Mouse (Mus musculus) thymus, adult 18-20 months (tissue): ENCODE data around the gene Sardh.

Experiments
- DNase-seq, 2 experiments: peaks; one replicate each; pipeline ENCODE4 v3.0.0; 2022; ENCODE audit warnings: mixed read lengths in 2 of 2

The Sardh gene

DNA sequence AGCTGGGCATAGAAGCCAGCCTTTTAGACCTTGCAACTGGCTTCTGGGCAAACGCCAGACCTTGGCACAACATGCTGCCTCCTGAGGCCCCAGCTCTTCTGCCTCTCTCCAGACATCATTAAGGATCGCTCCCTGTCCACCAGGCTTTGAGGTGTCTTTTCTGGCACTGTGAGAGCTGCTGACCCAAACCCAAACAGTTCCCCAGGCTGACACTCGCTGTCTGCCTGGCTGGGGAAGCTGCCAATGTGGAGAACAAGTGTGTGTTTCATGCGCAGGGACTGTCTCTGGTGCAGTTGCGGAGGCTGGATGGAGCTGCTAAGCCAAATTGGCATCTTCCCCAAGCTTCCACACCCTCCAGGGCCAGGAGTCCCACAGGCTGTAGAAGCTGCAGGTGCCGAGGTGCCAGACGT is 25.1 kb downstream of the Sardh start:
- DNase-seq: no peak

DNA sequence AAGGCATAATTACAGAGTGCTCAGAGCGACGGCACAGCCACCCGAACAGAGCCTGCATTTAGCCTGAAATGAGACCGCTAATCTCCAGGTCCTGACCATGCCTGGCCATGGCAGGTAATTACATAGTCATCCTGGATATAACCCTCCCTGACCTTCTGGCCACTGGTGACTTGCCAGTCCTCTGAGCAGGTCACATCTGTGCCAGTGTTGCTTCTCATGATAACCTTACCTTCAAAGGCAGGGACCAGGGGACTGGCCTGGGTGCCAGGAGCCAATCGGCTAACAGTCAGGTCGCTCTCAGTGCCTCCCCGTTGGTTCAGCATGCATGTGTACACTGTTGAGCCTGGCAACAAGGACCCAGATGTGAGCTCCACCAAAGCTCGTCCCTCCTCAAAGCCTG is 29.6 kb downstream of the Sardh start:
- DNase-seq: no peak

DNA sequence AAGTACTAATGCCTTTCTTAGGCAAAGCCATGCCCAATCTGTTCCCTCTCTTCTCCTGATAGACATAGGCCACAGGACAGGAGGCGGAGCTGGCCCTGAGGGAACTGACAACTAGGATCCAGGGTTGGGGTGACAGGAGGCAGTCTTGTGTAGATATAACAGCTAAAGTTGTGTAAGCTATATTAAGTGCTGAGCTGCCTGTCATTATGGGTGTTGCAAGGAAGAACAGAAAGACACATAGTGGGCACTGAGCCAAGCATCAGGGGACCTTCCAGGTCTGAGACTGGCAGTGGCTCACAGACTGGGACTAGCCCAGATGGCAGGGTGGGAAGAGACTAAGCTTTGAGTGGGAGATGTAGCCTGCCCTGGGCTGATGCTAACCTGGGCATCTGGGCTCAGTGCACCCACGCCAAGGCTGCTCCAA is 30.0 kb downstream of the Sardh start:
- no peak for DNase-seq

DNA sequence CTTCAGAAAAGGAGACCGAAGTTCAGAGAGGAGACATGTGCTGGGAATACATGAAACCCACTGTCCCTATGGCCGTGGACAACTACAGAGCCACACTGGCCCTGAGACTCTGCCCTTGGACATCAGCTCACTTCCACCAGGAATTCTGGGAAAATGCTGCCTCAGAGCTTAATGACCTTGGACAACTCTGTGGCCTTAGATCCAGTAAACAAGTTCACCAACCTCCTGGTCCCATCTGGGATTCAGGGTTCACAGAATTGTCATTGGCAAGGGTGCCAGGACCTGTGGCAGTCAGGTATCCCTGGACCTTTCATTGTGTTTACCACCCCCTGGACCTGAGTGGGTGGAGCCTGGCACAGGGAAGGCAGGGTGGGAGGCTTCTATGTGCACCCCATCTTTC is 32.6 kb downstream of the Sardh start:
- no peak for DNase-seq

DNA sequence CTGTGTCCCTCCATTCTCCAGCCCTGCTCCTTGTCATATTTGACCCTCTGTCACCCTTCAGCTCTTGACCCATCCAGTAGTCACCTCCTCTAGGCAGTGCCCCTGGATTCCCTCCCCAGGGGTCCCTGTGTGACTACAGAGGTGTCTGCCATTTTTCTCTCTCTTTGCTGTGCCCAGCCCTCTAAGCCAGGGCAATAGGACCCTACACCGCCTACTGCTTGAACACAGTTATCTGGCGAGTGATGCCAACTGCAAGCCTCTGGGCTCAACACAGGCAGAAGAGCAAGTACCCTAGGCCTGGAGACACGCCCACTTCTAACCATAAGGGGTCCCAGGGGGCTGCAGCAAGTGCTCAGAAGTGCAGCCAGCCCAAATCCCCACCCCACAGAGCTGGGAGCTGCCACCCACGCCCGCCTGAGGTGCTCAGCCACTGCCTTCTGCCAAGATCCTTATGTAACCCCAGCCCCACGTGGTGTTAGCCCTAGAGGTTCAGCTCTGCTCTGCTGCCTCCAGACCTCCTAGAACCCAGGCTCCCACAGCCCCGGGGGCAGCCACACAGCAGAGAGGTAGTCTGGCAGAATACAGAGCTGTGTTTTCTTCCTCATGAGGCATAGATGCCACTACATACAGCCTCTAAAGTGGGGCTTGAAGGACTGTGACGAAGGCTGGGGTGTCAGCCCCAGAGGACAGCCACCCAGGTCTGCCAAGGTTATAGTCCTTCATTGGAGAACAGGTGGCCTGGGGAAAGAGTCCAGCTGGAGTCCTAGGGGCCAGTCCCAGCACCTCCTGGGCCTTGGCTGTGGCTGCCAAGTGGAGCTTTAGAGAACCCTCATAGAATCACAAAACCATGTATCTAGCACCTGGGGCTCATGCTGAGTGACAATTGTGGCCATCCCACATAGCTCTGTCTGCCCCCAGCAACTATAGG is 35.9 kb downstream of the Sardh start:
- DNase-seq: no peak

DNA sequence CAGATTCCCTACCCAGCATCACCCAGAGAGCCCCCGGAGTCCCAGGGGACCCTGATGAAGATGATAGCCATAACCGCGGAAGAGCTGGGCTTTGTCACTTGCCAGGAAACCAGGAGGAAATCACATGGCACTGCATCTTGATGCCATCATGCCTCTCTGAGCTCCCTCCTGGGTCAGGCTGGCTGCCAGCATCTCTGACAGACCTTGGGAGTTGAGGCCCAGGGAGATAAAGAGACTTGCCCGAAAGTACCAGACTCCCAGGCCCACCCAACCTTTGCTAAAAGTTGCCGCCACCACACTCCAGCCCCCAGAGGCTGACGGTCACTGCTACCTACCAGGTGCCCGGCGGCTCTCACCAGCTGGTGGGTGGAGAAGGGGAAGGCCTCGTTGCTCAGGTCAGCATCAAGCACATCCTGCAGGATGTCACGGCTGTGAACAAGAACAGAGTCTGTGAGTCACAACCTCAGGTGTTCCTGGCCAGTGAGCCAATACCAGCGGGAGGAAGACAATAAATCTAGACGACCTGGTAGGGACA is 37.4 kb downstream of the Sardh start:
- DNase-seq: no peak

DNA sequence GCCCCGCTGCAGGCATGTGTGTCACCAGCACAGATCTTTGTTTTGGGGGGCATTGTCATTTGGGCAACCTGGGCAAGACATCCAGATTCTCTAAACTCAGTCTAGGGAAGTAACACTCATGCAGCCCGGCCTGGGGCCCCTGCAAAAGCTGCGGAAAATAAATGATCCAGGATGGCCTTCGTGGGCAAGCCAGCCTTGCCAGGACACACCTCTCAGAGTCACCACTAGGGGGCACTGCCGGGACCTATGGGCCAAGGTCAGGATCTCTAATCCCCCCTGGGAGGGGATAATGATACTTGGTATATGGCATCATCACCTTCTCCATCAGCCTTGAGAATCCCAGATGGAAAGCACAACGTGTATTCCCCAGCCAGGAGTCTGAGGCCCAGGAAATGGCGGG is 37.9 kb downstream of the Sardh start:
- DNase-seq: peak in 1 of 2 experiments; percentile 51

DNA sequence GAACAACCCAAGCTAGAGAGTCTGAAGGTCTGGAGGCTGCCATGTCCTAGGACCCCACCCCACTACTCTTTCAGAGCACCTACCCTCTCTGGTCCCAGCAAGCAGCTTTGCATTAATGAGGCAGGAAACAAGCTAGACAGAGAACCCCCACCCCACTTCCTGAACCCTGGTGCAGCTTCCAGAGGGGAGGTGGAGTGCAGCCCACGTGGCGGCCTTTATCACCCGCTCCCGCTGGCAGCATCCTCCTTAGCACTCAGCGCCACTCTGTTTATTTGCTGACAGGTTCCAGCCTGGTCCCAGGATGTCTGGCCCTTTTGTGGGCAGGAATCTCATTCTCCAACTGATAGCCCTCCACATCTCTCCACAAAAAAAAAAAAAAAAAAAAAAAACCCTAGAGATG is 38.3 kb downstream of the Sardh start:
- DNase-seq: peak; percentile 56 to 77

DNA sequence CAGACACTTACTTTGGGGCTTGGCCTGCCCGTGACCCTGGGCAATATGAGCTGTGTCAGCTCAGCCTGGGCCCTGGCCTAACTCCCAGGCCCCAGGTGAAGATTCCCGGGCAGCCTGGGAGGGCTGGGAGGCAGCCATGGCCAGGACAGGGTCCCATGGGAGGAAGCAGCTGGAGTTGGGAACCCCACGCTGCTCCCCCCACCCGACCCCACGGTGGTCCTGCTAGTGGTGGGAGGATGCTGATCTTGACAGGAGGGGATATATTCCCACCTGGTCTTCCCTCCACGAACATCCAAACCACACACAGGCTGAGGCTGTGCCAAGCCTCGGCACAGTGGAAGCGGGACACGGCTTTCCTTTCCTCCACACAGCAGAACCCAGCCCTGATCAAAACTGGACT is 38.8 kb downstream of the Sardh start:
- no peak for DNase-seq

DNA sequence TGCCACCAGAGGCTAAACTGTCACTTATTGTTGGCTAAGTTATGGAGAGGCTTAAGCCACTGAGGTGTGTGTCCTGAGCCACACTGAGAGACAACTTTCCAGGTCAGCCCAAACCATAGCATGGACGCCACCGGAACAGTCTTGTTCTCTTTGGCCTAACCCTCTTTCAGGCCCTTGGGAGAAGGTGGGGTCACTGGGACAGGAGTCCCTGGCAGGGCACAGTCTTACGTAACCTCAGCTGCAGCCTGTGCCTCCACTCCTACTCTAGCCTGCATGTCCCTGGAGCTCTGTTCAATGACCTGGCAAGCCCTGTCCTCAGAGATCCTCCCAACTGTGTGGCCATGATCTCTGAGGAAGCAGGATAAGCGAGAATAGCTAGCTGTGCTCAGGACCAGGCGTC is 41.0 kb downstream of the Sardh start:
- DNase-seq: no peak

DNA sequence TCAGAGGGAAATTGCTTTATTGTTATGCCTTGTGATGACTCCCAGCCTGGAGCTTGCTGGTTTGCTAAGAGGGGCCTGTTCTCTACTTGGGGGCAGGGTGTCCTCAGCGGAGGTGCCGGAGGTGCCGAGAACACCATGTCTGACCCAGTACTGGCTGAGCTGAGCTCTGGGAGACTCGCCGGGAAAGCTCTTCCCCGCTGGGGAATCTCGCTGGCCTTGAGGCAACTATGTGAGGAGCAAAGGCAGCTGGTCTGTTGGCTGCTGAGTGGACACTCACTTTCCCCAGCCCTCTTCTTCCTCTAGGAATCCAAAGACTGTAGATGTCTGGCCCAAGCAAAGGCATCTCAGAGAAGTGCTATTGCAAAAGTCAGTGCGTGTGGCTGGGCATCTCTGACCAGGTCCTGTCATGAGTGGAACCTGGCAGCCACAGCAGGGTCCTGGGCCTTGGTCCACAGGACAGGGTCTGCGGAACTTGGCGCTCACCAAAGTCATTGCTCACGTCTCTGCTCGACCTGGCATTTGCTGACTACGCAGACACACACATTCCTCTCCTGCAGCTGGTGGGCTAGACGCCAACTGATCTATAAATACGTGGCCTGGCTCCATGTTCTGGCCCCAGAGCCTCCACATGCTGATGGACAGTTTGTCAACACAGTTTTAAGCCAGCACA is 41.9 kb downstream of the Sardh start:
- no peak for DNase-seq

DNA sequence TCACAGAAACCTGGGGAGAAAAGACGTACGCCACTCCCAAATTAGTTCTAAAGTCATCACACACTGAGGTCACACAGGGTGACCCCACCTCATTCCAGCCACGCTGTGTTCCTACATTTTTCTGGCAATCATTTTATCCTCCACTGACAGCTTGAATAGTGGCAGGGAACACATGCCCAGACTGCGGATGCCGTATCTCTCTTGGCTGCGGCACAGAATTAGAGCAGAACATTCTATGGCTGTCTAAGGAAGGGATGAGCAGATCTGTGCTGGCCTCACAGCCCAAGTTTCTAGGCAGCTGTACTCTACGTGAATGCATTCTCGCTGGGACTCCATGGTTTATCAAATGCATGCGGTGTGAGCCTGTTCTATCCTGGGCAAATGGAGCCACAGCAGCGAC is 42.5 kb downstream of the Sardh start:
- no peak for DNase-seq

DNA sequence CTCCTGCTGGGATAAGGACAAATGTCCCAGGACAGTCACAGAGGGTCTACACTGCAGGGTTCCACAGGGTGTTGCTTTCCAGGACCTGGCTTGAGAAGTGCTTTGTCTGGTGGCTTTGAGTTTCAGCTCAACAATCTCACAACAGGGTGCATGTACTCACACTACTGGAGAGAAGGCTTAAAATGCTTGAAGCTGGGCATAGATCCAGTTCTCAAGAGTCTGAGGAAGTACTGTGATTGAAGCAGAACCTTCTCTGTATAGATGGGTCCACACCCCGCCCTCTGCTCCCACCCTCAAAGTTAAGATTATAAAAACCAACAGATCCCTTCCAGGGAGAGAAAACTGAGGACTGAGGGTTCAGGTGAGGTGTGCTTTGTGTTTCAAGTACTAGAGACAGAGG is 47.6 kb downstream of the Sardh start:
- no peak for DNase-seq

DNA sequence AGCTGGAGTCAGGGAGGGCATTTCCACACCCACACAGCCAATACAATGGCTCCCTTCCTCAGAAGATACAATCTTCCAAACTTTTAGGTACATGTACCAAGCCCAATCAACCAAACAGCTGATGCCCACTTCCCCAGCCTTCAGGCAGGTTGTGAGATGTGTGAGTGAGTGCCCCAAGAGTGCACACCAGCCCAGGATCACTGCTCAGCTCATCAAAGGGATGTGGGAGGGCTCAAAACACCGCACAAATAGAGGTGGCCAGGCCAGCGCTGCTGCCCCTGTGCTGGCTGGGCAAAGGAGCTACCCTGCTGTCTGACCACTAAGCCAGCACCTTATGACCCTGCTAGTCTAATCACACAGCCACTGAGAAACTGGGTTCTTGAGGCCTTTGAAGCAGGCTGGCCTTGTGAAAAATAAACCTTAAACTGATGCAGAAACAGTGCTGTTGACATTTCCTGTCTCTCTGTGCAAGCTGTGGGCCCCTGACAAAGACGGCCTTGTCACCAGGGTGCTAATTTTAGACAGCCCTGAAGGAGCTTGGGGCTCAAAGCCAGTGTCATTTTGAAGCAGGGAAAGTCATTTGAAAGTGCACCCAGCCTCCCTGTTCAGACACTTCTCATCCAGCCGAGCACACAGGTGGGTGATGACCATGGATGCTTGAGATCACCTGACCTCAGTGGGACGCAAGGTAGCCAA is 49.4 kb downstream of the Sardh start:
- peak in 1 of 2 experiments; percentile 52 for DNase-seq

DNA sequence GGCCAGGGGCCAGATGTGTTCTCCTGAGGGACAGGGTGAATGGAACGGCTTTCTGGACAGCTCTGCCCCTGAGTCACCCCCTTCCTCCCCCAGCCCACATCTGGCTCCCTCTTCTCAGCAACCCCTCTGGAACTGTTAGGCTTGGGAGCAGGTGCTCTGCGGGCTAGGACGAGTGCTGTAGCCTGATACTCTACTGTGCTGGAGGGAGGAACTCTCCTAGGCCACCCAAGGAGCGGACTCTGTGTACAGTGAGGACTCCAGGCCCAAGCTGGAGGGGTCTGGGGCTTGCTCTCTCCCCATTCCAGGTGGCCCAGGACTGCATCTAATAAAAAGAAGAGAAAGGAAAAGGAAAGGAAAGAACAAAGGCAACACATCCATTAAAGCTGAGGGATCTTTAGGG is 58.1 kb downstream of the Sardh start:
- no peak for DNase-seq

DNA sequence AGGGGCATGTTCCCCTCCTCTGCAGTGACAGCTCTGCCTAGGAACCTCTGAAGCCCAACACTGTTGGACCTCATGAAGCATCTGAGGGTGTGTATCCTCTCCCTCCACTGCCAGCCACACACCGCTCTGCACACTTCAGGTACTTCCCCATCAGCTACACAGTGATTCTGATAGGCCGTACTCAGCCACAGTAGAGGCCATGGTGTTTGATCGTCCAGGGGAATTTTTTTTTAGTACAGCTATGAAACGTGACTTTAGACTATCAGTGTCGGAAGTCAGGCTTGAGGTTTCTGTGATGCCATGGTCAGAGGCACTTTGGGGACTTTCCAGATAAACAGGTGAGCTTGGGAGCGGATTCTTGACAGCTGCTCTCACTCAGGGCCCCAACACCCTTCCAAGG is 60.6 kb downstream of the Sardh start:
- DNase-seq: no peak

DNA sequence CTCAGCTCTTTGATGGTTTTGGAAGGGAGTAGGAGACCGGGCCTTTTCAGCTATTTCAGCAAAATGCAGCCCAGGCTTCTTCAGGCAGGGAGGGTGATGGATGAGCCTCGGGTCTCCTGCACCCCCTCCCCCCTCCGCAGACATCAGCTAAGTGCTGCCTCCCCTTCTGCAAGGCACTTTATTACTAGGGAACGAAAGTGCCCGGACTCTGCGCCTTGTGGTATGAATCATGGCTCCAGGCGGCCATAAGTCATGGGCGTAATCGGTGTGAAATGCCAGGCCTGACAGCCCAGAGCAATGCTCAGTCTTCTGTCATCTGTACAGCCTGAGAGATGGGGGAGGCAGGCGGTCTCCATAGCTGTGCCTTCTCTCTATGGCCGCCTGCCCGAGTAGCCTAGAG is 64.4 kb downstream of the Sardh start:
- no peak for DNase-seq

DNA sequence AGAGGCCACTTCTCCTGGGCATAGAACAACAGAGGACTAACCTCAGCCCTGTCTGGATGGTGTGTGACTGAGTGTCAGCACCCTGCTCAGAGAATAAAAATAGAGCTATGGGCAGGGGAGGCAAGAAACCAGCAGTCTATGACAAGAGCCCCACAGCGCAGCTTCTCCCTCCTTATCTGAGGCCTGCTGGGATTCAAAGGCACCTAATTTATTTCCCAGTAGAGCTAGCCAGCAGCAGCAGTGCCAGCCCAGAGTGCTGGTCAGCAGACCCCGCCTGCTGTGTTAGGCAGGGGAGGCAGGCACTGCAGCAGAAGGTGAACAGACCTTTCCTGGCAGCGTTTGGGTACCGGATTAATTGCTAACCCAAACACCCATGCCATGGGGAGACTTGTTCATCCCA is 66.2 kb downstream of the Sardh start:
- no peak for DNase-seq

DNA sequence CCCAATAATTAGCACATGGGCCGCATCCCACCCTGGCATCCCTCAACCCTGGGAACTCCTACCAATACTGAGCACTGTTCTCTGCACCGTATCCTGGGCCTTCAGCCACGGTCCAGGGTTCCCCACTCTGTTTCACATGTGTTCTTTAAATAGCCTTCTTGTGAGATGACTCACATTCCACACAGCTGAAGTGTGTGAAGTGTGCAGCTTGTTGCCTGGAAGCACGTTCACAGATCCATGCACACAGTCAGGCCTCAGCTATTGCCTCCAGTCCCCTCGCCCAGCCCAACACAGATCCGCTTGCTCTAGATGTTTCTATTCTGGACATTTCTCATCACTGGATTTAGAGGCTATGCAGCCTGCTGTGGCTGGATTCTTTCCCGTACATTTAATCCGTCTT is 69.0 kb downstream of the Sardh start:
- DNase-seq: no peak

DNA sequence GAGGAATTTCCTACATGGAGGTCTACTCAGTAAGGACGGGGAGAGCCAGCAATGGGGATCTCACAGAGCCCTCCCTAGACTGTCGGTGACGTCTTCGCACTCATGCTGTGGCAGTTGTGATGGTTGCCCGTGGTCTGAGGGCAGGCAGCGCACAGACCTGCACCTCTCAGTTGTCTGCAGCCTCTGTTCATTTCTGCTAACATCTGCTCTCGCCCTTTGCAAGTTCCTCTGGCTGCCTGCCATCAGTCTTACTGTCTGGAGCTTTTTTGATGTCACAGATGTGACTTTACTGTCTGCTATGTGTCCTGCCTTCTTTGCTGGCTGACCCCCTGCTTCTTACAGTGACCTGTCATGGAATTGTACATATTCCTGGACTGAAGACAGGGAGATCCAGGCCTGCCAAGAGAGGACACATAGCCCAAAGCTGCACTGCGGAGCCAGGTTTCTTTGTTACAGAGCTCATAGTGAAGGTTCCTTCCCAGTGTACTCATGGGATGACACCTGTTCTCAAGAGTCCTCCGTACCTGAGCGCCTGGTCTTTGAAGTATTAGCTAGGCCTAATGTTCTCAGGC is 72.4 kb downstream of the Sardh start:
- DNase-seq: peak; percentile 46 to 57

DNA sequence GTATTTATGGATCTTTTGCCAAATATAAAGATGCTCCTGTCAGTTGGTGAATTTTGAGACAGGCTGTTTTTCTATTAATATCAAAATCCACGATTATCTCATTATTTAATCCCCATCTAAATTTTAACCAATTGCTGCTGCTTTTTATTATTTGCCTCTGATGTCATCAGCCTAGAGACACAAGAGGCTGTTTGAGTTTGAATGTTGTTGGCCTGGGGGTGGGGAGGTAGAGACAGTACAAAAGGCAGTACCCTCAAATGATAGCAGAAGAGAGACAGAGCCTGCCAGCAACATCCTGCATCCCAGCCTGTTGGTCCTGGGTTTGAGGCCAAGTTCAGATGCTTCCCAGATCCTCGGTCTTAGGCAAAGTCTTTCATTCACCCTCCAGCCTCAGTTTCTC is 73.9 kb downstream of the Sardh start:
- DNase-seq: no peak

DNA sequence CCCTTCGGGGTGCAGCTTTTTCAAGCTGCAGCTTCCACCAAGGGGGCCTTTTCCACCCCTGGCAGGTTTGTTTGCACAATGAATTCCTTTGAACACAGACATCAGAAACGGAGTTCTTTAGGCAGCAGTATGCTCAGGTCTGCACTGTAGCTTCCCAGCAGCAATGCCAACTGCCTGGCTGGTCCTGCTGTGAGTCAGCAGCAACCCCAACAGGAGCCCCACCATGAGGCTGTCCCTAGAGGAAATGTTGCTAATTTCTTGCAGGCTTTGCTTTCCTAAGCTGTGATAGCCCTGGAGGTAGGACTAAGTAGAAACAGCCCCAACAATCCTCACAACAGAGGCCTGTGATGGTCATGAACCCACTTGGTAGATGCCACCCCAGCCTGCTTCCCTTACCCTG is 81.1 kb downstream of the Sardh start:
- DNase-seq: no peak

DNA sequence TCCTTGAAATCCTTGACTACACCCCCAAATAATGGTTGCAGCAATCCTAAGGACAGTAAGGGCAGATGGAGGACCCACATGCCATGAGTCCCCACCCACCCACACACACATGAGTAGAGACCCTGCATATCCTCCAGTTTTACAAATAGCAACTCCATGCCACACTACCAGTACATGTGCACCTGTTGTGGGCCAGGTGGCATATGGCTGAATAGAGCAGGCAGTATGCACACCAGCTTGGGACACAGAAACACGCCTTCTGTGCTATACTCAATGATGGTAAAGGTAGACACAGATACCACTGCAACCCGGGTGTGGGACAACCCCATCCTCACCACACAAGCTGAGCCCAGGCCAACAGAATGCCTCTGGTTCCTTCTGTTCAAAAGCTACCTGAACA is 82.1 kb downstream of the Sardh start:
- DNase-seq: no peak
